Mouse (Mus musculus): ENCODE data around the gene Cd300ld2.
"Not testable (repeated sequence)": the region's sequence is repeated elsewhere in the genome, so short reads cannot be mapped to it uniquely, and the experiment has no call there.

DNA sequence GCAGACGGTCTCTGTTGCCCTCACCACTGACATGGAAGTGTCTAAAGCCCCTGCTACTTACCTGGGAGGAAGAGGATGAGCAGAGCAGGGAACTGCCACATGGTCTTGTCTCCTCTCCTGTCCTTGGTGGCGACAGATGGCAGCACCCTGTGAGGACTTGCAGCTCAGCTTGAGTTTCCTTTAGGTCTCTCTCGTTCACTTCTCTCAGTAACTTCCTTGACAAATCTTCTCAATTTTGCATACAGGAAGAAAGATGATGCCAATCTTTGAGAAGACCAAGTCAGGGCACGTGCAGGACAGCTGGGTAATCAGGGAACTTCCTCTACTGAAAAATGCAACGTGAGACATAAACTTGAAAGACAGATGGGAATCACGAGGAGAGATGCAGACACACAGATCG is at the start of gene Cd300ld2:
- not testable (repeated sequence) for TF ChIP-seq CTCF (IDR thresholded peaks at IDR 0.05; ENCODE audit: low read depth, low read length); POLR2A (IDR thresholded peaks at IDR 0.05; ENCODE audit: borderline replicate concordance, low read depth, low read length)

All from bone marrow macrophage, adult 2 months (primary cell).